Mouse (Mus musculus) telencephalon, adult 2 months (tissue): ENCODE measurements at regions not wholly inside any gene's neighbourhood (a gene's known extent, or its start where the extent isn't known, plus 50 kb on each side); places are given as distances from the start of the nearest gene placed in this dataset.

Experiments
- DNase-seq: peaks from one replicate; pipeline ENCODE4 v3.0.0-alpha.2; 2011; ENCODE audit warnings: low read depth, low spot score

DNA sequence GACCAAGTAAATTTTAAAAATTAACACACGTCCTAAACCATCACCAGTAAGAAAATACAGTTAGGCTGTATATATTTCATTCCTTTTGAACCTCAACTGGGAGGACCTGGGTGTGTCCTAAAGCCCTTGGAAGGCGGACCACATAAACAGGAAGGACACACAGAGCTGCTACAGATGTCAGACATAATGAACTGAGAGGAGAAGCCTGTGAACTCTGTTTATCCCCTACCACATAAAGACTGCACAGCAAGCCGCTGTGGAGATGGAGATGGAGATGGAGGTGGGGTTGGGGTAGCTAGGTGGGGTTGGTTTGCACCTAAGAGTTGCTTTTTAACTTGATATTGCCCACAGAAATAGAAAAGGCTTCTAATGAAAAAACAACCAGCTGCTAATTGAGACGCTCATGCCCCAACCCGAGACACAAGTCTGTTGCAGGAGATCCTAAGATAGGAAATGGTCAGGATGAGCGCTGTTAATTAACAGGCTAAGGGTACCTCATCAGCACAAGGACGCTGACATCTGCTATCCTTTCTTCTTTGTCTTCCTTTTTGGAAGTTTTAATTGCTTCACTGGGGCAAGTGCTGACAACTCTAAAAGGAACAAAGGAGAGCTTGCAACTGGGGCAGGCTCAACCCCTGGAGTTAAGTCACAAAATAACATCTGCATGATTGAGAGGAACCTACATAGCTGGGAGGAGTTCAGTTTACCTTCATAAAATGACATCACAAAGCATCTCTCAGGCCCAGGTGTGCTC lies 119.3 kb upstream of the Lyplal1 start:
- DNase-seq = no peak

DNA sequence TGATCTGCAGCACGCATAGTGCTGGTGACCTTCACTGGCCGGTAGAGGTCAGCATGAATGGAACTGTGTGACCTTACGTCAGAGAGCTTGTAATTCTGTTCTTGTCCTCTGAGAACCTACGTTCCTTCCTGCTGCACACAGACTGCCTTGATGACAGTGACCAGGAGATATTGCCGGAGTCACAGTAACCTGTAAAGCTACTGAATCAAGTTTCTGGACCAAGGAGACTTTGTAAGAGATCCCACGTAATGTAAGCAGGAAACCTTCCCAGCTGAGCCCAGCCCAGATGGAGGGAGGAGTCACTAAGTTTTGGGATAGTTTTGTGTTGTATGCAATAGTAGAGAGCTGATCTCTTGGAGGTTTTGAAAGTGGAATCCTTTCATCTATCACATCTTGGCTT lies 117.4 kb upstream of the Lyplal1 start:
- no peak for DNase-seq

DNA sequence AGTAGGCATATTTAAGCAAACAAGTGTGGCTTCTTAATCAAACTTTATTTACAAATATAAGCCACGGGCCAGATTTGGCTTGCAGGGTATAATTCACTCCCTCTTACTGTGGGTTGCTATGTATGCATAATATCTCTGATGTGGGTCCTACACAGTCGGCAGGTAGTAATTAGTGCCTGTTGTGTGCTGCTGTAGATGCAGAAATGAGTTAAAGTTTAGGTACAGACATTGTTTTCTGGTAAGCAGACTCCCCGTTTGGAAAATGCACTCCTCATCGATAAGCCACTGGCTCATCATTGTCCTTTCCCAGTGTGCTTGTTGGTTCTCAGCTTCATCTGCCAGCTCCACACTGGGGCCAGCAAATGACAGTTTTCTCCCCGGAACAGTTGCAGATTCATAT lies 113.4 kb upstream of the Lyplal1 start:
- DNase-seq = no peak

DNA sequence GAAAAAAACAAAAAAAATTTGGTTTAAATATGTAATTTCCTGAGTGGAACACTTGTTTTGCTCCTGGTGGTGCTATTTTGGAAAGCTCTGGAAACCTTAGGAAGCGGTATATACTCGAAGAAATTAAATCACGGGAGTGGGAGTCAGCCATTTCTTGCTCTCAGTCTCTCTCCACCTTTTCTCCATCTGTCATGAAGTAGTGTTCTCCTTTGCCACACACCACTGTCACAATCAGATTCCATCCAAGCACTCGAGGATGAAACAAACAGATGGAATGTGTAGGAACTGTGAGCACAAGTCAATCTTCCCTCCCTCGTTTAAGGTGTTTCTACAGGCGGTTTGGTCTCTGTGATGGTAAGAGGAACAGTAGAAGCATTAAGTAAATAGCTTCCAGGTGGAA lies 112.7 kb upstream of the Lyplal1 start:
- DNase-seq = peak; percentile 78

DNA sequence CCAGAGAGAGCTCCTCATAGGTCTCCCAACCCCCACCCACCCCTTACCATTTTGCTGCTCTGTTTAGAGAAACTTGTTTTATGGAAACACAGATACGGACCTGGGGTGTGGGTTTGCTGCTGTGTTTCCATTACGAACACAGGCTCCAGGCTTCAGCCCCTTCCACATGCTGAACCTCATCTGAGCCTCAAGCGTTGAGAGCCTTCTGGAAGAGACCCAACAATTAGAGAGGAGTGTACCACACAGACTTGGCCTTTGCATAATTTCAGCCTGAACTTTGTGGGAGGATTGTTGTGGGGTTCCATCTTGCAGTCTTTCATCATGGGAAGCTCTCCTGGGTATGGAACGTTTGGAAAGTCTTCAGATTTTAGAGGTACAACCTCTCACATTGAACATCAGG lies 111.3 kb upstream of the Lyplal1 start:
- DNase-seq = no peak

DNA sequence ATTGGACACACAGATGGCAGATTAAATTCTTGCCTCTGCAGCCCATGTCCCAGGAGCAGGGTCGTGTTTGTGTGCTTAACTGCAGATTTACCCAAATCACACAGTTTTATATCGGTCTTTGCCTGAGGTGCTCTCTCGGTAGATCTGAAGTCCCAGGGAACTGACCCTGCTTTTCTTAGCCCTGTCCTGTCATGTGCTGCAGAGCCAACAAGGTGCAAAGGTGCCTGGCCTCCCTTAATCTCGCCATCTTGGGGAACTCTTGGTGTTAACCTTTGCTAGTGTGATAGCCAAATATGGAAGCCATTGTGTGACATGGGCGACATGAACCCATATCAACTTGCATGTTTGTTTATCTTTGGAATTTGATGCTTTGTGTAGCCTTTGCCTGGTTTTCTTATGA lies 107.1 kb upstream of the Lyplal1 start:
- no peak for DNase-seq

DNA sequence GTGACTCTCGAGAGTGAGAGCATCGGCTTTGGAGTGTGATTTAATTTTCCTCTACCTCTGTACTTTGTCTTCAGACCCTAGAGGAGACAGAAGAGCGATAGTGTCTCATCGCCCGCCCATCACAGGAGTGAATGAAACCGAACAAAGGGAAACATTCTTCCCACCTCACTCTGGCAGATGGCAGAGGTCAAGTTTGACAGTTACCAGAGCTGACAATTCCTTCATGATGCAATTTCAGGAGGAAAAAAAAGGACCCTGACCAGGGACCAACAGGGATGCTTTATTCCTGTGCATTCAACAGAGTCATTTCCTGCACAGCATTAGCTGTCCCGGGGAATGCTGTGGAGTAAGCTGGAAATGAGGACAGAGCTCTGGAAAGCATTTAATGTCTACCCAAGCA lies 106.3 kb upstream of the Lyplal1 start:
- DNase-seq = no peak

DNA sequence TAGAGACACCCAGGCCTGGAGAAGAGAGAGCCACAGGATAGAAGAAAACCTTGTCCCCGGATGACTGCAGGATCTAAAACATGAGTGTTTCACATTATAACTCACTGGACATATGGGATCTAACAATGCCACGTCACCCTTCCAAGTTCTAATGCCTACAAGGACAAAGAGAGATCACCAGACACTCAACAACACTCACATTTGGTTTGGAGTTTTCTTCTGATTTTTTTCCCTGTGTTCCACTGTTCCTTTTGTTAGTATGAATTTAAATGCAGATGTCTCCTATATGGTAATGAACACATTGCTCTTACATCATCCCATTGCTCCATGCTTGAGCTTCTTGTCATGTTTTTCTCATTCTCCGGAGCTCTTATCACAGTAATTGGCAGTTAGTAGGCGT lies 101.9 kb upstream of the Lyplal1 start:
- DNase-seq = no peak

DNA sequence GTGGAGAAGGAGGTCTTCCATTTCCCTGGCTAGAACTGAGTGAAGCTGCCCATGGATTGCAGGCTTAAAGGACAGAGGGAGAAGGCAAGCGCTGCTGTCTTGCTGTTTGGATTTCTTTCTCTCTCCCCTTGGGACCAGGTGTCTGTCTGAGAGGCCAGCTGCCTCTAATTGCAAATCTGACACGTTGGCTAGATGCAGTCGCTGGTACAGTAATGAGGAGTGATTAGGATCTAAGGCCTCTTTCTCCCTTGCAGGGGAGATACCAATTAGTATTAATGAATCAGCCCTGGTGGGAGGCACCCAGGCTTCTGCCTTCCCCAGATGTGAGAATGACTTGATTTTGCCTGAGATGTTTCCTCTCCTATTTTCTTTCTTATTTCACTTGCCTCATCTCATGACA lies 100.1 kb upstream of the Lyplal1 start:
- no peak for DNase-seq

DNA sequence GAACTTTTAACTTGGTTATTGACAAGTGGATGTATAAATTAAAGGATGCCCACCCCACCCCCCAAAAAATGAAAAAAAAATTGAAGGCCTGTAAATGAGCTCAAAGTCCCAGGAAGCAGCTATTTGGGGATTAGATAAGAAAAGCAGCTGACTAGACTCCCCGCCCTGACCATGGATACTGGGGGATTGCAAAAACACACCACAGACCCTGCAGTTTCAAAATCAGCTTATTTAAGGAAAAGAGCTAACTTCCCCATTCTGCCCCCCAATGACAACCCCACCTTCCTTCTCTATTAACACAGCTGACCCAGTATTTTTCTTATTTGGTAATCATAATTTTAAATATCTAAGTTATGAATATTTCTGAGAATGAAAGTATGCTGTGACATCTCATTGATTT lies 87.0 kb upstream of the Lyplal1 start:
- DNase-seq = no peak

DNA sequence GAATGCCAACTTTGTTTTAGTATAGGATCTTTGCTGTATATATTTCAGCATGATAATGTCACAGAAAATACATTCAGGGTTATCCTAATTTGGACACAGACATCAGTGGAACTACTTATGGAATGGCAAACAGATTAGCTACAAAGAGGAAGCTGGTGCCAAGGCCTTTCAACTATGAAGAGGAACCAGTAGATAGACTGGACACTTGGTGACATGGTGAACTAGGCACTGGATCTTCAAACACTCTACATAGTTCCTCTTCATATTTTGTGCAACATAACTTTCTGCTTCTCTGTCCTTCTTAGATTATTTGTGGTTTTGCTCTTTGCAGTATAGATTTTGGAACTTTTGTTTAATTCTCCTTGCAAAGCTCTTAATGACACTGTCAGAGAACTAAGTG lies 85.4 kb upstream of the Lyplal1 start:
- no peak for DNase-seq

DNA sequence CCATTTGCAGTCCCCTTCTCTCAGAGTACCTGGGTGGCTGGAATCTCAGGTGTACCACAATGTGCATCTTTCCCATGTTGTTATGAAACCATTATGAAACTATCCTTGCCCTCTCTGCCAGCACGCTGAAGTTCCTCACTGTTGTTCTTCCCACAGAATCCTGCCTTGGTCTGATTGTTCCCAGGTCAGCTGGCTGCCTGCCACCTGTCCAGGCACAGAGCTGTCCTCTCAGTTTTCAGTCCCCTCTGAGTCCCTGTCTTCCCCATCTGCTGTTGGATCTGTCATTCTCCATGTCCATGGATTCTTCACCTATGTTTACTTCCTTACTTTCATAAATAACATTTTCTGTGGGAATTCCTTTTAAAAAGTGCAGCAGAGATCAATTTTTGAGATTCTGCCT lies 81.3 kb upstream of the Lyplal1 start:
- DNase-seq = no peak

DNA sequence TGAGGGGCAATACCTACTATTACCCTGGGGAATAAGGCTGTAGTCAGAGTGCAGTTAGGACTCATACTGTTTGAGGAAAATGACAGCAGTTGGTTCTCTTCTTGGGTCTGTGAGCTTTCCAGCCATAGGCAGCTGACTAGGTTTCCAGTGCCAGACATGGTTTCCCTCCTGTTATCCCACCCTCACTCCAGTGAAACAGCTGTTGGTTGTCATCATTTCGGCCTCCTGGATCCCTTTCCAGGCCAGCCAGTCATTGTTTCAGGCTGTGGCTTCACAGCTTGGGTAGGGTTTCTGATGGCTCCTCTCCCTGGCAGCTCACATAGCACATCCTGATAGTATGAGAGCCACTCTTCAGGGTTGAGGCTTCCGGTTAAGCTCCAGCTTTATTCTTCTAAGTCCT lies 79.9 kb upstream of the Lyplal1 start:
- DNase-seq = no peak

DNA sequence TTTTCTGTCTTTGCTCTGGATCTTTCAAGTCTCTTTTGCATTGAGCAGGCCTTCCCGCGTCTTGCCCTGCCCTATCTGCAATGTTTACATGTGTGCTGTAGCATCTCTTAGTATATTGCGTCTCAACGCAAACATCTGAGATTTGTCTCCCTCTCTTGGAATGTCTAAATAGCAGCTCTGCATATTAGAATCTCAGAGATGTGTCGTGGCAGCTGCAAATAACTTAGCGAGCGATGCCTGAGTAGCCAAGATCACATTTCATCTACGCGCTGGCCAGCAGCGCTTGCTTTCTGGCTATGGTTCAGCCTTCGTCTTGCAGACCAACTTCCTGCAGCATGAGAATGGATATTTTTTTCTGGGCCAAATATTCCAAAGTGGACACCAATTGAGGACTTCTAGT lies 72.3 kb upstream of the Lyplal1 start:
- no peak for DNase-seq

DNA sequence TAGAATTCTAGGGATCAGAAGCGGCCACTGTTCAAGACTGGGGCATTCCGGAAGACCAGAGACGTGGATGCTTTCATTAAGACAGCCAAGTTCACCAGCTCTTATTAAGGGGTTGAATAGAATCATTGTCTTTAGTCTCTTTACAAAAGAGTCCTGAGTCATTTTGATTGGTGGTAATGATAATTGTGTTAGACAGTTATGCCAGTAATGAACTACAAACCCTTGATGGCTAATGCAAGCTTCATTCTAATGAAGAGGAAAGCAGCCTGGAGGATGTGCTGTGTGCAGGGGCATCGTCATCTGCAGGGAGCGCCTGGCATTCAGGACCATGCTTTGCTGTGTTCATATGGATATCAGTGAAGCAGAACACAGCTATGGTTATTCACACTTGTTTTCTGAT lies 70.3 kb upstream of the Lyplal1 start:
- DNase-seq = no peak

DNA sequence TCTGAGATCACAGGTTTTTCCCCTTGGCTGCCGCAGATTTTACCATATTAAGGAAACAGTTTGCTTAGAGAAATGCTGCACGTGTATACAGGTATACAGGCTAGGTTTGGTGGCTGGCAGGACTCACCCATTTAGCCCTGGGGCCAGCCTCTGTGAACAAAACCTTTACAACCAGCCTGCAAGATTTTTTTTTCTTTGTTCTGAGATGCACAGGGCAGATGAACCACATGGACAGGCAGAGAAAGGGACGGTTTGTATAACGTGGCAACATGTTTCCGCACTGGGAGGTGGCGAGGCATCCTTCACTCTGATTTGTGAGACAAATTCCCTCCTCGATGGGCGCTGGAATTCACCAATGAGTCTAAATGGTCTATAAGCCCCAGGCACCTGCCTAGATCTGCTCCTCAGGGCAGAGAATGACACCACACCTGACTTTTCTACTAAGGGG lies 66.1 kb upstream of the Lyplal1 start:
- no peak for DNase-seq

DNA sequence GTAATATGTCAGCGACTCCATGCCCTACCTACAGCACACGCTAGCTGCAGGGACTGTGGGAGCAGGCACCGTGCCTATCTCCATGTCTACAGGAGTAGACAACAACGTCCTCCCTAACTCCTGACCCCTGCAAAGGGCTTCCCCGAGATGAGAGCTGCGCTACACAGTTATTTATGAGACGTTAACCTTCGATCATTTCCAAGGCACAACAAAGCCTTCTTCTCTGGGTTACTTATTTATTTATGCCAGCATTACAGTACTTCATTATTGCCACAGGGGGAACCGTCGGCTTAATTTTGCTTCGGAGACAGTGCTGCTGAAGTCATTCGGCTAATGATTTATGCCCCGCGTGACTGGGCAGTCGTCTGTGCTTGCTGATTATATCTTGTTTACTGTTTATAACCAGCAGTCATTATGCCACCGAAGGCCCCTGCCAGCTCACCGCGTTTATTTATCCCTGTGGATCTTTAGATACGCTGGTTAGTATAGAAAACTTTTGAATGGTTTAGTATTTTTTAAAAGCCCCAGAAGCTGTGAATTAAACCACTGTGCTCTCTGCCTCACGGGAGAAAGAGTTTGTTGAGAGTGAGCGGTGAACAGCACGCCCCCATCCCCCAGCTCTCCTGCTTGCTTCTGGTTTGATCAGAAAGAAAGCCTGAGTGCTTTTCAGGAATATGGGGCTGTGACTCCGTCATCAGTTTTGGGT lies 65.5 kb upstream of the Lyplal1 start:
- DNase-seq = peak; percentile 34

DNA sequence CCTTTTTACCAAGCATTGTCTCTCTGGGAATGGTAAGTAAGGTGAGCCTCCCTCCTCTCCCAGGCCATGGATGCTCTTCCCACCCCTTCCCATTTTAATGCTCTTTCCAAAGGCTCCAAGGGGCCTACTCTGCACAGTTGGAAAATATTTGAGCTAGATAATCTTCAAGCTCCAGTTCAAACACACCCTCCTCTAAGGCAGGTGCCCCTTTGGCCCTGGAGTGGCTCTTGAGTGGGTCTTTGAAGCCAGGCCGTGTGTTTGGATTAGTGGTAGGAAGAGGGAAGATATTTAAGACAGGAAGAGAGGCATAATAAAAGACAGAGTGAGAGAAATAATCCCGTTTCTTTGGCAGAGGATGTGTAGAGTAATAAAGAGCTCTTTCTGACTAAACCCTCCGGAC lies 59.9 kb upstream of the Lyplal1 start:
- DNase-seq = no peak

DNA sequence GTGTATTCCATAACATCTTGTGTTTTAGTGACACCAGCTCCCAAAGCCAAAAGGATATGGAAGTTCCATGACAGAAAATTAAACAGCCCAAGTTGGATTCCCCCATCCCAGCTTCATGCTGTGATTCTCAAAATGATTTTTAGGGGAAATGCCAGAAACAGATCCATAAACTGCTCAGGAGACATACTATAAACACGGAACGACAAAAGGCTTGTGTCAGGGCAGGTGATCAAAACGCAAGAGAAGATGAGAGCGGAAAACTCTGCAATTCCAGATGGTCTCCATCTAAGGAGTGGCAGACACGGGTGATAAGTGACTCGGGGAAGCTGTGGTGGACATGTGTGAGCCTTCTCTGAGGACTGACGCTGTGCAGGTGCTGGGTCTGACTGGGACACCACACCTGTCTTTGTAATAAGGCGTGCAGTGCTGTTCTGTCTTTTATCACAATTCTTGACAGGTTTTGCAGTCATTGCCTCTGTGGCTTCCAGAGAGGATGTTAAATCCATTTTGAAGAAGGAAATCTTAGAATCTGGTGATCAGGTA lies 56.4 kb upstream of the Lyplal1 start:
- DNase-seq = no peak

DNA sequence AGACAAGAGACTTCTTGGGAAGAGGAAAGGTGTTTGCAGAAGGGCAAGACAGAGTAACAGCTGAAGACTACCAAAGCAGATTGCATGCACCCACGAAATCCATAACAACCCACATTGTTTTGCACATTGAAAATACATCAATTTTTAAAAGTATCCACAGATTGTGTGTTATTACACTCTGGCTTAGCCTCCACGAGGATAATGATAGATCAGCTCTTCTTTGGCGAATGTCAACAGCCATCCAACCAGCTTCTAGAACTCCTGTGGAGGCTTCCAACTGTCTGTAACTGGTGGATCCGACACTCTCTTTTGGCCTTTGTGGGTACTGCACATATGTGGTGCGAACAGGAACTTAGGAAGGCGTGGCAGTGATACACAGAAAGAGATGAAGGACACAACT lies 54.6 kb upstream of the Lyplal1 start:
- DNase-seq = no peak
